Mouse (Mus musculus): ENCODE data around the gene Disp1. TPM values are rescaled to one million over a fixed set of nuclear protein-coding genes. Genes with fewer than 3 reads are reported as not detected.
A peak's percentile ranks its signal among the peaks of the same experiment; 100 is the strongest.

Disp1 gene
- polyA plus RNA-seq (2015; fragmentation: Nextera tagmentation; extraction: Ambion mirVana): 30.3 and 34.8 TPM in 2 replicates

GRCm38 (mm10) chr1:183220796-183221718, at the start of gene Disp1:
Gene Disp1, minus strand, starts transcription at chr1:183221522.
- Histone ChIP-seq H3K9me3 (no peaks in the 10 kb centered on the region), H3K27ac (peak within 1 kb of the TSS; percentile 79), H3K36me3 (no peaks in the 10 kb centered on the region), H3K27me3 (no peaks in the 10 kb centered on the region), H3K9ac (peak within 1 kb of the TSS; percentile 85), H3K4me1 (peaks cover 27% of the 10 kb centered on the region), H3K4me3 (peak within 1 kb of the TSS; percentile 60), H3K4me2 (peak within 1 kb of the TSS; percentile 51)
- ATAC-seq (ENCODE audit: insufficient number of reproducible peaks, low FRiP score, low TSS enrichment, low read depth): peak; percentile 63; the same call in 1 of the 2 replicates
- 2% methylated on average over 56 of the region's 56 CpGs for WGBS

- H3K4me1 ChIP-seq: peaks cover 6% of the 10 kb centered on the region; the same call in 1 of the 2 replicates
- H3K36me3 ChIP-seq: no peaks in the 10 kb centered on the region
- no peak overlapping the region for H3K4me3 ChIP-seq
- H3K9ac ChIP-seq: no peak overlapping the region
- WGBS: 70% methylated on average over 6 of the region's 6 CpGs
- ATAC-seq (ENCODE audit: insufficient number of reproducible peaks, low FRiP score, low TSS enrichment, low read depth): no peak
- no peak overlapping the region for H3K4me2 ChIP-seq
- H3K9me3 ChIP-seq: no peaks in the 10 kb centered on the region
- no peaks in the 10 kb centered on the region for H3K27me3 ChIP-seq
- H3K27ac ChIP-seq: no peak overlapping the region
Observed at GRCm38 (mm10) chr1:183267666-183268065, 46.3 kb upstream of the Disp1 start.

- Histone ChIP-seq H3K4me1 (peaks cover 6% of the 10 kb centered on the region; the same call in 1 of the 2 replicates), H3K4me3 (no peak overlapping the region), H3K9me3 (no peaks in the 10 kb centered on the region), H3K27me3 (no peaks in the 10 kb centered on the region), H3K36me3 (no peaks in the 10 kb centered on the region), H3K27ac (no peak overlapping the region), H3K4me2 (no peak overlapping the region), H3K9ac (no peak overlapping the region)
- no peak for ATAC-seq (ENCODE audit: insufficient number of reproducible peaks, low FRiP score, low TSS enrichment, low read depth)
- WGBS: 50% methylated on average over 14 of the region's 14 CpGs
Observed at GRCm38 (mm10) chr1:183265921-183266467, 44.7 kb upstream of the Disp1 start.

DNA sequence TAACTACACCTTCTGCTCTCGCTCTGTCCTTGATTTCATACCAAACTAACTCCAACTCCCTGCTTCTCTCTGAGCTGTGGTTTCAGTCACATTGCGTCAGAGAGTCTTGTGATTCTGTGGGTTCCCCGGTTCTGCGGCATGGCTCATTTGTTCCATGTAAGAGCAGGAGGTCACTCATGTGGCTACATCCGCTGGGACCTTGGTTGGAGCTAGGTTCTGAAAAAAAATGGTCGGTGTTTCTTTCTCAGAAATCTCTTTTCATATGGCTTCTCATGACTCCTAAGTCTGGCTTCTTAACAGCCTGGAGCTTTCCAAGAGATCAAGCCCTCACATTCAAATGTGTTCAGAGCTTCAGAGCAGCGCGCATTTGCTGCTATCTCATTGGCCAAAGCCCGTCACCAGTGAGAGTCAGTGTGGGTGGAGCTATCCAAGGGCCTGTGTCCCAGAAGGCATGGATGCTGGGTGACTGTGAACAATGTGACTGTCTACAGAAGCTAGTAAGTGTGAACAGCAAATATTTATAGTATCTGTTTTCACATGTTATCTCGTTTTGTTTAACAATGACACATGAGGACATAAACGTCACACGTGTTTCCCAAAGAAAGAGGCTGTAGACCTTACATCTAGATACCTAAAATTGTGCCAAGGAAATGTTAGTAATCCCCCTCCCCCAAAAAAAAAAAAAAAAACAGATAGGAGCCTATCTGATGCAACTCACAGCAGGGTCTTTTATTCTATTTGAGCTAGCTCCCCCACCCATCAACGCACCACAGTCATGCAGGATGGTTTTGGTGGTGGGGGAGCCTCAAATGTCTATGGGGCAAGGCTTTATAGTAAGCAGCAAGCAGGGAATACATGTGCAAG, 43.1 kb upstream of the Disp1 start:
- WGBS: 77% methylated on average over 13 of the region's 13 CpGs
- H3K4me2 ChIP-seq: no peak overlapping the region
- ATAC-seq (ENCODE audit: insufficient number of reproducible peaks, low FRiP score, low TSS enrichment, low read depth): no peak
- H3K9ac ChIP-seq: no peak overlapping the region
- peaks cover 6% of the 10 kb centered on the region; the same call in 1 of the 2 replicates for H3K4me1 ChIP-seq
- no peak overlapping the region for H3K4me3 ChIP-seq
- H3K27me3 ChIP-seq: no peaks in the 10 kb centered on the region
- H3K9me3 ChIP-seq: no peaks in the 10 kb centered on the region
- H3K36me3 ChIP-seq: no peaks in the 10 kb centered on the region
- H3K27ac ChIP-seq: no peak overlapping the region

DNA sequence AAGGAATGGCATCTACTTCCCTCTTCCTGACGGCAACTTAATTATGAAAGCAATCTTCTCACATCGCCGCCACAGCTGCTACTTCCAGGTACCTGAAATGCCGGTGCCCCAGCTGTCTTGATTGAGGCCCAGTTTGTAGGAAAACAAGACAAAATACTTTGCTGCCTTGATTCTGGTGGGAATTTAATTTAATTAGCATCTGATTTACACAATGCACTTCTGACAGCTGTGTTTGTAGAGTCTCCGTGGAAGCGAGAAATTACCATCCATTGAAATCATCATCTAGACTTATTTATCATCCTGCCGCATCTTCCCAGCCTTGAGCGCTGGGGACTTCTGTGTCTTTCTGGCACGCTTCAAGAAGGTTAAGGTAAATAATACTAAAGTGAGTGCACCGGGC, 31.3 kb upstream of the Disp1 start:
- ATAC-seq (ENCODE audit: insufficient number of reproducible peaks, low FRiP score, low TSS enrichment, low read depth): no peak
- no peak overlapping the region for H3K27ac ChIP-seq
- no peak overlapping the region for H3K9ac ChIP-seq
- H3K27me3 ChIP-seq: no peaks in the 10 kb centered on the region
- H3K4me1 ChIP-seq: peaks cover 9% of the 10 kb centered on the region; the same call in 1 of the 2 replicates
- H3K9me3 ChIP-seq: no peaks in the 10 kb centered on the region
- H3K4me3 ChIP-seq: no peak overlapping the region
- no peak overlapping the region for H3K4me2 ChIP-seq
- WGBS: 53% methylated on average over 10 of the region's 10 CpGs
- H3K36me3 ChIP-seq: no peaks in the 10 kb centered on the region

- peaks cover 9% of the 10 kb centered on the region; the same call in 1 of the 2 replicates for H3K4me1 ChIP-seq
- no peak overlapping the region for H3K27ac ChIP-seq
- ATAC-seq (ENCODE audit: insufficient number of reproducible peaks, low FRiP score, low TSS enrichment, low read depth): no peak
- WGBS: 86% methylated on average over 2 of the region's 2 CpGs
- no peak overlapping the region for H3K9ac ChIP-seq
- no peaks in the 10 kb centered on the region for H3K27me3 ChIP-seq
- no peaks in the 10 kb centered on the region for H3K36me3 ChIP-seq
- no peaks in the 10 kb centered on the region for H3K9me3 ChIP-seq
- no peak overlapping the region for H3K4me3 ChIP-seq
- H3K4me2 ChIP-seq: no peak overlapping the region
Observed at GRCm38 (mm10) chr1:183251818-183252217, 30.5 kb upstream of the Disp1 start.

GRCm38 (mm10) chr1:183250612-183251011, 29.3 kb upstream of the Disp1 start:
- Histone ChIP-seq H3K36me3 (no peaks in the 10 kb centered on the region), H3K4me2 (no peak overlapping the region), H3K9me3 (no peaks in the 10 kb centered on the region), H3K4me3 (no peak overlapping the region), H3K27me3 (no peaks in the 10 kb centered on the region), H3K4me1 (peaks cover 9% of the 10 kb centered on the region; the same call in 1 of the 2 replicates), H3K9ac (no peak overlapping the region), H3K27ac (no peak overlapping the region)
- WGBS: 52% methylated on average over 4 of the region's 4 CpGs
- ATAC-seq (ENCODE audit: insufficient number of reproducible peaks, low FRiP score, low TSS enrichment, low read depth): no peak

- Histone ChIP-seq H3K9ac (no peak overlapping the region), H3K4me2 (no peak overlapping the region), H3K4me3 (no peak overlapping the region), H3K27me3 (no peaks in the 10 kb centered on the region), H3K27ac (no peak overlapping the region), H3K36me3 (no peaks in the 10 kb centered on the region), H3K9me3 (no peaks in the 10 kb centered on the region), H3K4me1 (peaks cover 9% of the 10 kb centered on the region; the same call in 1 of the 2 replicates)
- ATAC-seq (ENCODE audit: insufficient number of reproducible peaks, low FRiP score, low TSS enrichment, low read depth): no peak
- WGBS: 27% methylated on average over 1 of the region's 1 CpGs
Observed at GRCm38 (mm10) chr1:183248144-183248543, 26.8 kb upstream of the Disp1 start.

DNA sequence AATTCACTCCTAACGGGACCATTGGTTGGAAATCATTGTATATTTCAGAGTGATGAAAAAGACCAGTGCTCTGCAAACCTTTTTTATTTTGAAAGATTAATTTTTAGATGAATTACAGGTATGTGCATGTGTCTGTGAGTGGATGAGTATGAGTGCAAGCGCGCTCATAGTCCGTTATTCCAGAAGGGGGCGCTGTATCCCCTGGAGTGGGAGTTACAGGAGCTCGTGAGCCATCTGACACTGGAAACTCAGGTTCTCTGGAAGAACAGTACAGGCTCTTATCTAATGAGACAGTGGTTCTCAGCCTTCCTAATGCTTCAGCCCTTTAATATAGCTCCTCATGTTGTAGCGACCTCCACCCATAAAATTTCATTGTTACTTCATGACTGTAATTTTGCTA, 22.0 kb upstream of the Disp1 start:
- Histone ChIP-seq H3K27ac (no peak overlapping the region), H3K36me3 (no peaks in the 10 kb centered on the region), H3K4me2 (no peak overlapping the region), H3K9ac (no peak overlapping the region), H3K27me3 (no peaks in the 10 kb centered on the region), H3K4me3 (no peak overlapping the region), H3K9me3 (no peaks in the 10 kb centered on the region), H3K4me1 (no peaks in the 10 kb centered on the region)
- ATAC-seq (ENCODE audit: insufficient number of reproducible peaks, low FRiP score, low TSS enrichment, low read depth): no peak
- WGBS: 78% methylated on average over 7 of the region's 7 CpGs

DNA sequence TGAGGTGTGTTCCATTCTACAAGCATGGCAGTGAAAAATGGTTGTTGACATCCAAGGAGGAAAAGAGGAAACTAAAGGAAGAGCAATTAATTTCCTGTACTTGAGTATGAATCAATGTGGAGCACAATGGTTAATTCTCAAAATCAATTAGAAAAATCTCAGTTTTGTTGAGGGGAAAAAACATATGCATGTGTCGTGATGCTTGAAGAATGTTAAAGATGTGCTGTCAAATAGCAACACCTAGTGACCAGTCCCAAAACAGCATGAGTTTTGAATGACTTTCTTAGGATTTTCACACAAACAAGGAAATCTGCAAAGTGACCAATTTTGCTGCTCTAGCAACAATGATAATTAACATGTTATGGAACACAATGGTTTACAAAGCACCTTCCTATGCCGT, 16.6 kb upstream of the Disp1 start:
- 22% methylated on average over 2 of the region's 2 CpGs for WGBS

GRCm38 (mm10) chr1:183236460-183236859, 15.1 kb upstream of the Disp1 start:
- no peak overlapping the region for H3K27ac ChIP-seq
- H3K9ac ChIP-seq: no peak overlapping the region
- no peaks in the 10 kb centered on the region for H3K27me3 ChIP-seq
- WGBS: 90% methylated on average over 5 of the region's 5 CpGs
- H3K9me3 ChIP-seq: no peaks in the 10 kb centered on the region
- peaks cover 4% of the 10 kb centered on the region; the same call in 1 of the 2 replicates for H3K4me1 ChIP-seq
- H3K36me3 ChIP-seq: no peaks in the 10 kb centered on the region
- H3K4me3 ChIP-seq: no peak overlapping the region
- no peak overlapping the region for H3K4me2 ChIP-seq
- ATAC-seq (ENCODE audit: insufficient number of reproducible peaks, low FRiP score, low TSS enrichment, low read depth): no peak

More for the DNA sequence above, 16.6 kb upstream of the Disp1 start:
- Histone ChIP-seq H3K9ac (no peak overlapping the region), H3K27ac (no peak overlapping the region), H3K36me3 (no peaks in the 10 kb centered on the region), H3K27me3 (no peaks in the 10 kb centered on the region), H3K4me1 (peaks cover 4% of the 10 kb centered on the region; the same call in 1 of the 2 replicates), H3K9me3 (no peaks in the 10 kb centered on the region), H3K4me3 (no peak overlapping the region), H3K4me2 (no peak overlapping the region)
- no peak for ATAC-seq (ENCODE audit: insufficient number of reproducible peaks, low FRiP score, low TSS enrichment, low read depth)
